Mouse (Mus musculus): ENCODE measurements at regions not wholly inside any gene's neighbourhood (a gene's known extent, or its start where the extent isn't known, plus 50 kb on each side); places are given as distances from the start of the nearest gene placed in this dataset.

GRCm38 (mm10) chr1:80039161-80039560, 178.2 kb upstream of the Serpine2 start:
- Histone ChIP-seq H3K27me3 (replicated peaks; ENCODE audit: control insufficient read depth, insufficient read depth, low read length) (0 out of 2 replicates have a peak, but pooled peaks cover 3% of the 10 kb centered on the region), H3K4me1 (ENCODE audit: control insufficient read depth, insufficient read depth, low read length) (no peaks in the 10 kb centered on the region), H3K4me3 (ENCODE audit: low read depth, low read length) (no peak overlapping the region), H3K36me3 (ENCODE audit: control insufficient read depth, insufficient read depth, low read length) (no peaks in the 10 kb centered on the region), H3K9ac (ENCODE audit: low read length) (no peak overlapping the region), H3K27ac (ENCODE audit: low read depth, low read length) (no peak overlapping the region), H3K9me3 (replicated peaks; ENCODE audit: control insufficient read depth, low read length) (no peaks in the 10 kb centered on the region), H3K4me2 (ENCODE audit: low read length) (no peak overlapping the region)
- no peak for DNase-seq (ENCODE audit: low spot score)
- whole genome bisulfite sequencing, result 91% methylated on average over 4 of the region's 4 CpGs
- ATAC-seq, result no peak

DNA sequence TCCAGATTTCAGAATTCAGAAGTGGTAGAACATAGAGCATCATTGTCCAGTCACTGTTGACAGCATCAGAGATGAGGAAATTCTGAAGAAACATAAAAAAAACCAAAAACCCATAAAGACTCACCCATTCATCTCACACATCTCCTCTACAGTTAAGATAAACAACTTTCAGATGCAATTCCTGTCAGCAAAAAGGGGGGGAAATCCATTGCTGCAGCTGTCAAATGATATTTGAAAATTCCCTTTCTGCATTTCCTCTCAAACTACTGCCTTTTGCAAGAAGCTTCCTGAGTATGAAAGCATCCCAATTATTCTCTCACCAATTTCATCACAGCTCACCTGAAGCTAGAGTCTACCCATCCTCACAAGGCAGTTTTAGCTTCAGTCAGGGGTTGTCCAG, 177.1 kb upstream of the Serpine2 start:
- Histone ChIP-seq H3K9me3 (replicated peaks; ENCODE audit: control insufficient read depth, low read length) (no peaks in the 10 kb centered on the region), H3K4me3 (ENCODE audit: low read depth, low read length) (no peak overlapping the region), H3K36me3 (ENCODE audit: control insufficient read depth, insufficient read depth, low read length) (no peaks in the 10 kb centered on the region), H3K4me1 (ENCODE audit: control insufficient read depth, insufficient read depth, low read length) (peaks cover 6% of the 10 kb centered on the region), H3K9ac (ENCODE audit: low read length) (no peak overlapping the region), H3K27ac (ENCODE audit: low read depth, low read length) (no peak overlapping the region), H3K4me2 (ENCODE audit: low read length) (no peak overlapping the region), H3K27me3 (replicated peaks; ENCODE audit: control insufficient read depth, insufficient read depth, low read length) (0 out of 2 replicates have a peak, but pooled peaks cover 3% of the 10 kb centered on the region)
- no peak for ATAC-seq
- DNase-seq (ENCODE audit: low spot score), result no peak

GRCm38 (mm10) chr1:80036436-80036835, 175.5 kb upstream of the Serpine2 start:
- H3K27me3 ChIP-seq (replicated peaks; ENCODE audit: control insufficient read depth, insufficient read depth, low read length), result 0 out of 2 replicates have a peak, but pooled peaks cover 3% of the 10 kb centered on the region
- no peak for ATAC-seq
- WGBS, result 93% methylated on average over 4 of the region's 4 CpGs
- H3K9ac ChIP-seq (ENCODE audit: low read length), result no peak overlapping the region
- no peak overlapping the region for H3K4me3 ChIP-seq (ENCODE audit: low read depth, low read length)
- H3K9me3 ChIP-seq (replicated peaks; ENCODE audit: control insufficient read depth, low read length), result no peaks in the 10 kb centered on the region
- no peaks in the 10 kb centered on the region for H3K36me3 ChIP-seq (ENCODE audit: control insufficient read depth, insufficient read depth, low read length)
- no peak overlapping the region for H3K4me2 ChIP-seq (ENCODE audit: low read length)
- peaks cover 16% of the 10 kb centered on the region for H3K4me1 ChIP-seq (ENCODE audit: control insufficient read depth, insufficient read depth, low read length)
- H3K27ac ChIP-seq (ENCODE audit: low read depth, low read length), result no peak overlapping the region
- DNase-seq (ENCODE audit: low spot score), result no peak

- Histone ChIP-seq H3K36me3 (ENCODE audit: control insufficient read depth, insufficient read depth, low read length) (no peaks in the 10 kb centered on the region), H3K4me1 (ENCODE audit: control insufficient read depth, insufficient read depth, low read length) (peaks cover 16% of the 10 kb centered on the region), H3K9ac (ENCODE audit: low read length) (no peak overlapping the region), H3K27me3 (replicated peaks; ENCODE audit: control insufficient read depth, insufficient read depth, low read length) (0 out of 2 replicates have a peak, but pooled peaks cover 5% of the 10 kb centered on the region), H3K4me2 (ENCODE audit: low read length) (0 out of 2 replicates have a peak overlapping the region, but pooled peaks have one; percentile 23), H3K4me3 (ENCODE audit: low read depth, low read length) (no peak overlapping the region), H3K27ac (ENCODE audit: low read depth, low read length) (no peak overlapping the region), H3K9me3 (replicated peaks; ENCODE audit: control insufficient read depth, low read length) (no peaks in the 10 kb centered on the region)
- no peak for DNase-seq (ENCODE audit: low spot score)
- ATAC-seq, result peak; percentile 54; the same call in 1 of the 2 replicates
- 23% methylated on average over 6 of the region's 6 CpGs for WGBS
Observed at GRCm38 (mm10) chr1:80033522-80033921, 172.5 kb upstream of the Serpine2 start.

- no peak overlapping the region for H3K27ac ChIP-seq (ENCODE audit: low read depth, low read length)
- H3K9me3 ChIP-seq (replicated peaks; ENCODE audit: control insufficient read depth, low read length), result no peaks in the 10 kb centered on the region
- no peaks in the 10 kb centered on the region for H3K36me3 ChIP-seq (ENCODE audit: control insufficient read depth, insufficient read depth, low read length)
- no peak overlapping the region for H3K4me3 ChIP-seq (ENCODE audit: low read depth, low read length)
- peak; percentile 80 for ATAC-seq
- H3K4me1 ChIP-seq (ENCODE audit: control insufficient read depth, insufficient read depth, low read length), result peaks cover 16% of the 10 kb centered on the region
- WGBS, result 3% methylated on average over 2 of the region's 2 CpGs
- no peak overlapping the region for H3K9ac ChIP-seq (ENCODE audit: low read length)
- 0 out of 2 replicates have a peak overlapping the region, but pooled peaks have one; percentile 23 for H3K4me2 ChIP-seq (ENCODE audit: low read length)
- H3K27me3 ChIP-seq (replicated peaks; ENCODE audit: control insufficient read depth, insufficient read depth, low read length), result 0 out of 2 replicates have a peak, but pooled peaks cover 5% of the 10 kb centered on the region
- DNase-seq (ENCODE audit: low spot score), result peak; percentile 72
Observed at GRCm38 (mm10) chr1:80033121-80033520, 172.1 kb upstream of the Serpine2 start.

DNA sequence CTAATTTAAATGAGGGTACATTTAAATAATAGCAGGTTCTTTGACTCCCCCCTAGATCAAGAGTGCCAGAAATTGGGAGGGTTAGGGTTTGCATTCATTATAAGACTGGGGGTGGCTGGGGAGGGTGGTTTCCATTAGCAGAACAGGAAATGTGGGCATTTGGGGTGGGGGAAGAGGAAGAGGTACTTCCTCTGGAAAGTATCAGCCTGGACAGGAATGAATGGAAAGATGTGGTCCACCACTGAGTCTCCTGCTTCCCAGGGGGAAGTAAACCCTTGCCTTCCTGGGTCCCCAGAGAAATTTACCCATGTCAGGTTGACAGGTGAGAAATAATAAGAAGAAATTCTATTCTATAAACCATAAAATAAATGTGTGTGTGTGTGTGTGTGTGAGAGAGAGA, 171.5 kb upstream of the Serpine2 start:
- H3K27ac ChIP-seq (ENCODE audit: low read depth, low read length), result no peak overlapping the region
- H3K4me3 ChIP-seq (ENCODE audit: low read depth, low read length), result no peak overlapping the region
- H3K9ac ChIP-seq (ENCODE audit: low read length), result no peak overlapping the region
- no peaks in the 10 kb centered on the region for H3K9me3 ChIP-seq (replicated peaks; ENCODE audit: control insufficient read depth, low read length)
- 0 out of 2 replicates have a peak, but pooled peaks cover 5% of the 10 kb centered on the region for H3K27me3 ChIP-seq (replicated peaks; ENCODE audit: control insufficient read depth, insufficient read depth, low read length)
- peak; percentile 35 for DNase-seq (ENCODE audit: low spot score)
- no peaks in the 10 kb centered on the region for H3K36me3 ChIP-seq (ENCODE audit: control insufficient read depth, insufficient read depth, low read length)
- H3K4me1 ChIP-seq (ENCODE audit: control insufficient read depth, insufficient read depth, low read length), result peaks cover 16% of the 10 kb centered on the region
- no peak overlapping the region for H3K4me2 ChIP-seq (ENCODE audit: low read length)
- no peak for ATAC-seq

DNA sequence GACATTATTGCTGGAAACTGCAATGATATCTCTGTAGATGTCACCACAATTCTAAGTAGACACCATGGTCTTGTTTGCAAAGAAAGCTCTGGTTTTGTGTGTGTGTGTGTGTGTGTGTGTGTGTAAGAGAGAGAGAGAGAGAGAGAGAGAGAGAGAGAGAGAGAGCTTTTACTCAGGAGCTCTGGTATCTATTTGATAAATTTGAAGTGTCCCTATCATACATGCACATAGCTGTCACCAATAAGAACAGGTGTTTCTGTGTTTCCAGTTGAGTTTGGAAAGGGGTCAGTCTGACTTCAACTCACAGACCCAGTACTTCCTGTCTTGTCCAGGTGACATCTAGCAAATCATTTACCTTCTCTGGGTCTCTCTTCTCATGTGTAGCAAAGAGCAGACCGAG, 169.7 kb upstream of the Serpine2 start:
- no peak for ATAC-seq
- peaks cover 16% of the 10 kb centered on the region for H3K4me1 ChIP-seq (ENCODE audit: control insufficient read depth, insufficient read depth, low read length)
- H3K27ac ChIP-seq (ENCODE audit: low read depth, low read length), result no peak overlapping the region
- no peaks in the 10 kb centered on the region for H3K9me3 ChIP-seq (replicated peaks; ENCODE audit: control insufficient read depth, low read length)
- DNase-seq (ENCODE audit: low spot score), result no peak
- 0 out of 2 replicates have a peak, but pooled peaks cover 5% of the 10 kb centered on the region for H3K27me3 ChIP-seq (replicated peaks; ENCODE audit: control insufficient read depth, insufficient read depth, low read length)
- H3K9ac ChIP-seq (ENCODE audit: low read length), result no peak overlapping the region
- no peak overlapping the region for H3K4me3 ChIP-seq (ENCODE audit: low read depth, low read length)
- no peaks in the 10 kb centered on the region for H3K36me3 ChIP-seq (ENCODE audit: control insufficient read depth, insufficient read depth, low read length)
- H3K4me2 ChIP-seq (ENCODE audit: low read length), result no peak overlapping the region
- WGBS, result 68% methylated on average over 1 of the region's 1 CpGs

- Histone ChIP-seq H3K9me3 (replicated peaks; ENCODE audit: control insufficient read depth, low read length) (no peaks in the 10 kb centered on the region), H3K4me2 (ENCODE audit: low read length) (no peak overlapping the region), H3K4me3 (ENCODE audit: low read depth, low read length) (no peak overlapping the region), H3K4me1 (ENCODE audit: control insufficient read depth, insufficient read depth, low read length) (peaks cover 16% of the 10 kb centered on the region), H3K9ac (ENCODE audit: low read length) (no peak overlapping the region), H3K36me3 (ENCODE audit: control insufficient read depth, insufficient read depth, low read length) (no peaks in the 10 kb centered on the region), H3K27me3 (replicated peaks; ENCODE audit: control insufficient read depth, insufficient read depth, low read length) (0 out of 2 replicates have a peak, but pooled peaks cover 3% of the 10 kb centered on the region), H3K27ac (ENCODE audit: low read depth, low read length) (no peak overlapping the region)
- 91% methylated on average over 3 of the region's 3 CpGs for WGBS
- DNase-seq (ENCODE audit: low spot score) (no peak), ATAC-seq (no peak)
Observed at GRCm38 (mm10) chr1:80030224-80030623, 169.2 kb upstream of the Serpine2 start.

DNA sequence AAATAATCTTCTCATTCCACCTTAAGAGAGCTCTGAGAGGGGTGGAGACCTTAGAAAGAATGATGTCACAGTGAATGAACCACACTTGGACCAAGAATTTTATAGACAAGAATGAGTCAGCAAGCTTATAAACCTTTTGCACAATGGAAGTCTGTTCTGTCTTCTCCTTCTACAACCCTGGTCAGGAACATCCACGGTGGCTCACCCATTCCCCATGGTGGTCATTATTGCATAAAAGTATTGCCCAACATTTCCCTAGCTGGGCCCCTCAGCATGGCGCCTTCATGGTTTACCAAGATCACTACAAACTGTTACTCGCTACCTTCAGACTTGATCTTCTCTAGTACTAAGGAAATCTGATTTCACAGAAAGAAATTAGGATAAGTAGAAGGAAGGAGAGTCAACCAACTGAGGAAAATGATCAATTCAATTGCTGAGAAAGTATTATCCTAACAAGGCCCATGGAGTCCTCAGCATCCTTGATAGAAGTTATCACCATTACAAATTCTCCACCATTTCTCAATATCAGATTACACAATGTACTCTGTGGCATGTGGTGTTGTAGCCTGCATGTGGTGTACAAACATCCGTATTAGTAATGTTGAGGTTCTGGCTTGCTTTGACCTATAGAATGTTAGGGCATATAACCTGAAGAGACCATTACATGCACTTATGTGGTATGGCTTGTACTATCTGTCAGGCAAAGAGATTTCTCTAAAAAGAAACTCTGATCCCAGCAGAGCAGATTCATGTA, 165.1 kb upstream of the Serpine2 start:
- DNase-seq (ENCODE audit: low spot score) (no peak), ATAC-seq (no peak)

More for the DNA sequence above, 165.1 kb upstream of the Serpine2 start:
- 88% methylated on average over 4 of the region's 4 CpGs for WGBS
- H3K27ac ChIP-seq (ENCODE audit: low read depth, low read length), result no peak overlapping the region
- H3K4me2 ChIP-seq (ENCODE audit: low read length), result no peak overlapping the region
- H3K9ac ChIP-seq (ENCODE audit: low read length), result no peak overlapping the region
- no peak overlapping the region for H3K4me3 ChIP-seq (ENCODE audit: low read depth, low read length)
- 0 out of 2 replicates have a peak, but pooled peaks cover 3% of the 10 kb centered on the region for H3K27me3 ChIP-seq (replicated peaks; ENCODE audit: control insufficient read depth, insufficient read depth, low read length)
- H3K9me3 ChIP-seq (replicated peaks; ENCODE audit: control insufficient read depth, low read length), result no peaks in the 10 kb centered on the region
- no peaks in the 10 kb centered on the region for H3K4me1 ChIP-seq (ENCODE audit: control insufficient read depth, insufficient read depth, low read length)
- no peaks in the 10 kb centered on the region for H3K36me3 ChIP-seq (ENCODE audit: control insufficient read depth, insufficient read depth, low read length)
